Comparison of ENCODE assay signal across 21 mouse cellular contexts in the genomic region with DNA sequence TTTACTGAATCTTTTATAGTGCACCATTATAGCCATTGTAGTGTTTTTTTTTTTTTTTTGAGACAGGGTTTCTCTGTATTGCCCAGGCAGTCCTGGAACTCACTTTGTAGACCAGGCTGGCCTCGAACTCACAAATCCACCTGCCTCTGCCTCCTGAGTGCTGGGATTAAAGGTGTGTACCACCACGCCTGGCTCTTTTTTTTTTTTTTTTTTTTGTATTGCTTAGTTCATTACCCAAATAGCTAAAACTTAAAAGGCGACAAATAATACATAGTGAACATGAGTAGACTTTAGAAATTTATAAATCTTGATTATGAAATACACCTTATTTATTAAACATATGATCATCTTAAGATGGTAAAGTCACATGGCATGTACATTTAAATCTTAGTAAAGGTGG. TPM values are rescaled to one million over a fixed set of nuclear protein-coding genes. Genes with fewer than 3 reads are reported as not detected.
DNase-seq lines count a peak whose midpoint lies in the region; ATAC-seq lines count a peak whose summit lies in the region.
"Had no signal": no experiment of that assay in that cellular context is flagged by ENCODE, and none has a peak within 500 bp of the region (broad histone marks: within the 10 kb centered on the region; RNA-seq: fewer than 3 reads in every experiment).

No protein-coding gene starts in this region.

- no peaks in the 10 kb centered on the region for H3K27me3 ChIP-seq in heart, embryonic 14.5 days (ENCODE audit: control insufficient read depth, insufficient read depth, low read length)
- no peaks in the 10 kb centered on the region for H3K27me3 ChIP-seq in embryonic facial prominence, embryonic 10.5 days (replicated peaks; ENCODE audit: low read depth, poor library complexity, severe bottlenecking)
- H3K27me3 ChIP-seq in liver, embryonic 16.5 days (ENCODE audit: control insufficient read depth, insufficient read depth, low read depth, low read length): no peaks in the 10 kb centered on the region
- H3K27me3 ChIP-seq: intestine, embryonic 15.5 days; limb, embryonic 15.5 days; megakaryocyte, embryonic 14.5 days had no signal

- no peaks in the 10 kb centered on the region for H3K36me3 ChIP-seq in heart, embryonic 14.5 days (ENCODE audit: control insufficient read depth, insufficient read depth, low read length)
- no peaks in the 10 kb centered on the region for H3K36me3 ChIP-seq in embryonic facial prominence, embryonic 10.5 days (replicated peaks)
- H3K36me3 ChIP-seq in liver, embryonic 16.5 days (ENCODE audit: control insufficient read depth, insufficient read depth): no peaks in the 10 kb centered on the region
- H3K36me3 ChIP-seq: intestine, embryonic 15.5 days; limb, embryonic 15.5 days had no signal

- intact Hi-C loops in heart, postnatal 25 days (cut with DNase I): no loop called here
- intact Hi-C loops in left cerebral cortex, postnatal 25 days (cut with DNase I): no loop called here

- H3K9me3 ChIP-seq in heart, embryonic 14.5 days (ENCODE audit: control insufficient read depth, low read length): no peaks in the 10 kb centered on the region
- H3K9me3 ChIP-seq in embryonic facial prominence, embryonic 10.5 days: no peaks in the 10 kb centered on the region
- no peaks in the 10 kb centered on the region for H3K9me3 ChIP-seq in liver, embryonic 16.5 days (replicated peaks; ENCODE audit: control insufficient read depth, low read length)
- H3K9me3 ChIP-seq: intestine, embryonic 15.5 days; limb, embryonic 15.5 days; megakaryocyte, embryonic 14.5 days had no signal

- H3K9ac ChIP-seq in heart, embryonic 14.5 days (ENCODE audit: low read length): no peak overlapping the region
- H3K9ac ChIP-seq in liver, embryonic 16.5 days (ENCODE audit: low read depth, low read length): peak overlapping the region; percentile 41; the same call in 1 of the 2 replicates
- H3K9ac ChIP-seq: hindbrain, embryonic 14.5 days; limb, embryonic 15.5 days had no signal

- no peak for DNase-seq in heart, postnatal 25 days (ENCODE audit: low spot score)
- DNase-seq in A20 (ENCODE audit: low read depth, low spot score): peak; percentile 14
- DNase-seq in embryonic facial prominence, embryonic 10.5 days (ENCODE audit: low spot score): no peak
- DNase-seq in left cerebral cortex, postnatal 25 days (ENCODE audit: low spot score in 2 of 2): no peak
- no peak for DNase-seq in thymus, postnatal 14 days
- DNase-seq: adrenal gland, adult 2 months; B cell, adult 2 months; cerebellum, adult 8-10 months; gastrocnemius, adult 2 months; heart, postnatal 14 days; lung, postnatal 10 days; right cerebral cortex, adult 18-20 months; thymus, postnatal 36 days had no signal

- peaks cover 0 to 7% of the 10 kb centered on the region in 2 experiments; a peak in 2 of 4 replicates for H3K4me1 ChIP-seq in heart, embryonic 14.5 days (ENCODE audit: control insufficient read depth in 2 of 2, insufficient read depth in 2 of 2, low read length in 2 of 2)
- peaks cover 32% of the 10 kb centered on the region for H3K4me1 ChIP-seq in embryonic facial prominence, embryonic 10.5 days
- peaks cover 19% of the 10 kb centered on the region for H3K4me1 ChIP-seq in liver, embryonic 16.5 days (ENCODE audit: control insufficient read depth, low read depth, low read length)

- peak overlapping the region; percentile 81 for H3K4me2 ChIP-seq in heart, embryonic 14.5 days (ENCODE audit: low read length)
- H3K4me2 ChIP-seq in liver, embryonic 16.5 days (ENCODE audit: low read depth, low read length): peak overlapping the region; percentile 53

- 93% methylated on average over 3 of the region's 3 CpGs for WGBS in heart, embryonic 14.5 days
- WGBS in embryonic facial prominence, embryonic 10.5 days: 88% methylated on average over 3 of the region's 3 CpGs
- whole genome bisulfite sequencing in liver, embryonic 16.5 days (ENCODE audit: insufficient replicate concordance): 59% methylated on average over 3 of the region's 3 CpGs

- no peak for ATAC-seq in heart, embryonic 14.5 days (ENCODE audit: insufficient number of reproducible peaks, insufficient read depth, low FRiP score, low read depth)
- ATAC-seq in liver, embryonic 16.5 days (ENCODE audit: low read depth): no peak
- ATAC-seq: intestine, embryonic 15.5 days; midbrain, embryonic 16.5 days had no signal

- no peak overlapping the region for H3K27ac ChIP-seq in heart, embryonic 14.5 days (replicated peaks in 1 of 2; ENCODE audit: control insufficient read depth in 1 of 2, insufficient read depth in 1 of 2, low read depth in 2 of 2, low read length in 2 of 2)
- no peak overlapping the region for H3K27ac ChIP-seq in embryonic facial prominence, embryonic 10.5 days (replicated peaks)
- H3K27ac ChIP-seq in liver, embryonic 16.5 days (ENCODE audit: low read length): no peak overlapping the region
- H3K27ac ChIP-seq: gastrocnemius, adult 2 months; hindbrain, embryonic 14.5 days; limb, embryonic 15.5 days had no signal

- H3K4me3 ChIP-seq in heart, embryonic 14.5 days (ENCODE audit: control insufficient read depth in 1 of 2, insufficient read depth in 1 of 2, low read depth in 1 of 2, low read length in 2 of 2): no peak overlapping the region
- H3K4me3 ChIP-seq in embryonic facial prominence, embryonic 10.5 days: peak overlapping the region; percentile 62
- peak overlapping the region; percentile 33 for H3K4me3 ChIP-seq in liver, embryonic 16.5 days (ENCODE audit: low read depth, low read length)
- H3K4me3 ChIP-seq: gastrocnemius, adult 2 months had no signal

RNA-seq across cellular contexts. Expression of a gene that starts 1.7 kb away (rescaled TPM):
- 0.65 and 0.66 TPM in 2 replicates for polyA plus RNA-seq in heart, embryonic 14.5 days (2014; fragmentation: Nextera tagmentation; extraction: Ambion mirVana)
- 1 to 10 TPM; 1.4 to 1.9 TPM for total RNA-seq in heart, postnatal 25 days (2021)
- polyA plus RNA-seq in embryonic facial prominence, embryonic 10.5 days (2016; fragmentation: Nextera tagmentation; extraction: Ambion mirVana): 1.1 TPM in 2 replicates
- polyA plus RNA-seq in liver, embryonic 16.5 days (2015; fragmentation: Nextera tagmentation; extraction: Ambion mirVana): 1.1 and 1.8 TPM in 2 replicates
- under 1 TPM; 0.57 to 0.87 TPM for total RNA-seq in left cerebral cortex, postnatal 25 days (2021)
- polyA plus RNA-seq: hindbrain, embryonic 14.5 days; midbrain, embryonic 16.5 days had no signal

RNA-seq across cellular contexts. Expression of a gene that starts 2.4 kb away (rescaled TPM):
- polyA plus RNA-seq in heart, embryonic 14.5 days (2014; fragmentation: Nextera tagmentation; extraction: Ambion mirVana): 0.65 and 0.72 TPM in 2 replicates
- 10 to 100 TPM in 1 of 2 experiments, 1 to 10 TPM in 1; 6.4 to 10.6 TPM for total RNA-seq in heart, postnatal 25 days (2021)
- 0.97 and 1.2 TPM in 2 replicates for polyA plus RNA-seq in embryonic facial prominence, embryonic 10.5 days (2016; fragmentation: Nextera tagmentation; extraction: Ambion mirVana)
- polyA plus RNA-seq in liver, embryonic 16.5 days (2015; fragmentation: Nextera tagmentation; extraction: Ambion mirVana): 1.2 and 1.4 TPM in 2 replicates
- 10 to 100 TPM; 16.0 to 17.8 TPM for total RNA-seq in left cerebral cortex, postnatal 25 days (2021)
- polyA plus RNA-seq: midbrain, embryonic 16.5 days had no signal

RNA-seq across cellular contexts. Expression of a gene that starts 6.3 kb away (rescaled TPM):
- 3.0 and 4.3 TPM in 2 replicates for polyA plus RNA-seq in heart, embryonic 14.5 days (2014; fragmentation: Nextera tagmentation; extraction: Ambion mirVana)
- total RNA-seq in heart, postnatal 25 days (2021): 1 to 10 TPM; 3.4 to 4.1 TPM
- 6.5 and 7.7 TPM in 2 replicates for polyA plus RNA-seq in embryonic facial prominence, embryonic 10.5 days (2016; fragmentation: Nextera tagmentation; extraction: Ambion mirVana)
- polyA plus RNA-seq in liver, embryonic 16.5 days (2015; fragmentation: Nextera tagmentation; extraction: Ambion mirVana): 11.0 and 14.8 TPM in 2 replicates
- total RNA-seq in left cerebral cortex, postnatal 25 days (2021): 1 to 10 TPM; 3.1 to 4.6 TPM
- total RNA-seq: gastrocnemius, adult 2 months had no signal
- polyA plus RNA-seq: hindbrain, embryonic 14.5 days; midbrain, embryonic 16.5 days had no signal

RNA-seq across cellular contexts. Expression of a gene that starts 7.8 kb away (rescaled TPM):
- polyA plus RNA-seq in heart, embryonic 14.5 days (2014; fragmentation: Nextera tagmentation; extraction: Ambion mirVana): 3.8 and 5.4 TPM in 2 replicates
- 10 to 100 TPM; 13.7 to 25.9 TPM for total RNA-seq in heart, postnatal 25 days (2021)
- 4.8 and 5.5 TPM in 2 replicates for polyA plus RNA-seq in embryonic facial prominence, embryonic 10.5 days (2016; fragmentation: Nextera tagmentation; extraction: Ambion mirVana)
- 2.0 and 6.7 TPM in 2 replicates for polyA plus RNA-seq in liver, embryonic 16.5 days (2015; fragmentation: Nextera tagmentation; extraction: Ambion mirVana)
- total RNA-seq in left cerebral cortex, postnatal 25 days (2021): 1 to 10 TPM; 1.6 to 3.9 TPM
- polyA plus RNA-seq: intestine, embryonic 15.5 days; midbrain, embryonic 16.5 days had no signal

RNA-seq across cellular contexts. Expression of a gene that starts 10.0 kb away (rescaled TPM):
- polyA plus RNA-seq in heart, embryonic 14.5 days (2014; fragmentation: Nextera tagmentation; extraction: Ambion mirVana): not detected in 2 replicates
- total RNA-seq in heart, postnatal 25 days (2021): 10 to 100 TPM; 33.0 to 46.9 TPM
- 1.00 and 1.2 TPM in 2 replicates for polyA plus RNA-seq in embryonic facial prominence, embryonic 10.5 days (2016; fragmentation: Nextera tagmentation; extraction: Ambion mirVana)
- polyA plus RNA-seq in liver, embryonic 16.5 days (2015; fragmentation: Nextera tagmentation; extraction: Ambion mirVana): 2.4 and 2.9 TPM in 2 replicates
- 100 to 1,000 TPM; 160 to 188 TPM for total RNA-seq in left cerebral cortex, postnatal 25 days (2021)
- polyA plus RNA-seq: heart, embryonic 11.5 days; hindbrain, embryonic 14.5 days; midbrain, embryonic 16.5 days had no signal

Comparison
In these comparisons a context has a peak if more than half of its experiments do, and no peak if none do; other contexts are left out.
1. H3K4me3 ChIP-seq: peak in embryonic facial prominence, embryonic 10.5 days (single experiment) and liver, embryonic 16.5 days (single experiment); none in heart, embryonic 14.5 days (0 of 2).